Mouse (Mus musculus): ENCODE measurements around the gene Pfkm.
A peak's percentile ranks its signal among the peaks of the same experiment; 100 is the strongest.

The Pfkm gene

GRCm38 (mm10) chr15:98168622-98169004, 76.2 kb downstream of the Pfkm start:
- peak; percentile 39 for DNase-seq (ENCODE audit: extremely low spot score, low spot score)

GRCm38 (mm10) chr15:98170365-98170764, 78.0 kb downstream of the Pfkm start:
- DNase-seq (ENCODE audit: extremely low spot score, low spot score): no peak

GRCm38 (mm10) chr15:98170917-98171316, 78.5 kb downstream of the Pfkm start:
- no peak for DNase-seq (ENCODE audit: extremely low spot score, low spot score)

- DNase-seq (ENCODE audit: extremely low spot score, low spot score): no peak
Measured at GRCm38 (mm10) chr15:98172113-98172512, 79.7 kb downstream of the Pfkm start.

DNA sequence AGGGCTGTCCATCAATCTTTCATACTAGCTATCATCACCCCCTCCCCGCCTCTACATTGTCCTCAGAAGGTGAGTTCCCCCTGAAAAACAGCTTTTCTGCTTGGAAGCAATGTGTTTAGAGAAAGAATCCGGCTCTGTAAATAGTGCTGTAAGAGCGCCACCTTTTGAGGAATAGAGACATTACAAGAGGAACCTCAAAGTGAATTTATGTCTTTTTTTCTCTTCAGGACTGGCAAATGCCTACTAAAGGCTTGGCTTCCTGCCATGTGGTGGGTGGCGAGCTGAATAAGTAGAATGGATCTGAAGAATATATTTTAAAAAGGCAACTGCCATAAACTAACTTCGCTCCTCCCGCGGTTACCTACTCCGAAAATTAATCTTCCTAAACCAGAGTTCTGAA, 81.4 kb downstream of the Pfkm start:
- DNase-seq (ENCODE audit: extremely low spot score, low spot score): no peak

DNA sequence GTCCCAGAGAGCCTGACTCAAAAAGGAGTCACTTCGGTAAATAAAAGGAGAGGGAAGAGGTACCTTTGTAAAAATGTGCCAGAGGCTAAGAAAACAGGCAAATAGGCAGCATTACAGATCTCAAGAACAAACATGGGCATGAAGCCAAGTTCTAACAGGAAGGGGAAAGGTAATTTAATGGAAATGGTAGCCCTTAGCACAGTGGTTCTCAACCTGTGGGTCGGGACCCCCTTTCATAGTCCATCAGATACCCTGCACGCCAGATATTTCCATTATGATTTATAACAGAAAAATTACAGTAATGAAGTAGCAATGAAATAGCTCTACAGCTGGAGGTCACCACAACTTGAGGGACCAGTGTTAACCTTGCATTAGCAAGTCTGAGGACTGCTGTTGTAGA, 84.9 kb downstream of the Pfkm start:
- DNase-seq (ENCODE audit: extremely low spot score, low spot score): no peak

DNA sequence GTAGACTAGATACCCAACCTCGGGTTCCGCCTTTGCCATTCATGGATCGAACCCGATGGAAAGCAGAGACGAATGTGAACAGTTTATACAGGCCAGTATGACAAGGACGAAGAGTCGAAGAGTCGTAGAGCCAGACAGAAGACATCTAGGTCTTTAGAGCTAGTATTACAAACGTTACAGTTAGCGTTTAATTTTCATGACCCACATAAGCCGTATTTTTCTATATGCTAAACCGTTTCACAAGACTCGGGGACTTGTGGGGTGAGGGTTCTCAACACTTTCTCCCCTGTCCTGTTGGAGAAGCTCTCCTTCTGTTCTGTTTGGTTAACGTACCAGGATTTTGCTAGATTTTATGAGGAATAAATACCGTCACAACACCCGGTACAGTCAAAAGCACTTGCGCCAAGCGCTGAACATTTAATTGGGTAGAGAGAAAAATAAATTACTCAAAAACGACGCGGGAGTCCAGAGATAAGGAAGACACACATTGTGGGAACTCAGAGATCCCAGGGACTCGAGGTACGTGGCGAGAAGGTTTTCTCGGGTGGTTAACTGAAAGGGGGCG, 88.3 kb downstream of the Pfkm start:
- DNase-seq (ENCODE audit: extremely low spot score, low spot score): no peak

DNA sequence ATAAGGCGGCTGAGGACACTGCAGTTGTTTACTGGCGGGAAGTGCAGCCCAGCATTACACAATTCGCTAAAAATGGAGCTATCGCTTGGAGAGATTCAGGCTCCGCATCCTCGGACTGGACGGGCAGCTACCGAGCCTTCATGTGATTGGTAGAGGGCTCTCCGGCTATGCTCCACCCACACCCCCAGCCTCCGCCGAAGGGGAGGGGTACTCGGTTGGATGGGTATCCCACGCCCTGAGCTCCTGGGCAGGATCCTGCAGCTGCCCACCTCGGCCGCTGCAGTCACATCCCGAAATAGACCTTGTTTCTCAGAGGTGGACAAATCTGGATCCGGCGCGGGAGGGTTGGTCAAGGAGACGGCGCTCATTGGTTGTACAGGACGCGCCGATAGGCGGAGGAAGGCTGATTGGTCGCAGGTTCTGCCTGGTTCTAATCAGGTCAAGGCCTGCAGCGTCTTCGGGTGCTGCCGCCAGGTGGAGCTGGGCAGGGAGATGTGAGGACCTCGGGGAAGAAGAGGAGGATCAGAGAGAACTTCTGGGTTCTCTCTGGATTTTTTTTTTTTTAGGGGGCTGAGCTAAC, 88.8 kb downstream of the Pfkm start:
- peak; percentile 91 for DNase-seq (ENCODE audit: extremely low spot score, low spot score)
